Mouse (Mus musculus): ENCODE measurements around the gene Htr3a. TPM values are rescaled to one million over a fixed set of nuclear protein-coding genes. Genes with fewer than 3 reads are reported as not detected.

Htr3a gene
- polyA plus RNA-seq, 1 experiment from 2014 or later, result 1.5 TPM

DNA sequence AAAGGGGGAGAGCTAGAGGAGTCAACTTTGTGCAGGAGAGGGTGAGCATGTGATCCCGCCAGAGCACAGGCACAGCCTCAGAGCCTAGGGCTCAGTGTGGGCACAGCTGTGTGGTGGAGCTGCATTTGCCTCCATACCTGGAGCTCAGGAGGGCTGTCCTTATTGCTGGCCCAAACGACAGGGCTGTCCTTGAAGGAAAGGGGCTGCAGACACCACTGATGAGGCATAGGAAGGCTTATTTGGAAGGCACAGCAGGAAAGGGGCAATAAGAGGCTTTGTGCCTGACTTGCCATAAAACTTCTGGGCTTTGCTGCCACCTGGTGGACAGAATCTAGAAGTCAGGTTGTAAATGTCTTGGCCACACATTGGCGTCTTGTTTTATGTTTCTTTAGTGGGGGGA lies 16.9 kb downstream of the Htr3a start:
- Histone ChIP-seq H3K4me2 (no peak overlapping the region), H3K4me1 (peaks cover 10% of the 10 kb centered on the region), H3K36me3 (no peaks in the 10 kb centered on the region), H3K4me3 (no peak overlapping the region), H3K9ac (no peak overlapping the region), H3K9me3 (no peaks in the 10 kb centered on the region), H3K27ac (no peak overlapping the region), H3K27me3 (peaks cover 21% of the 10 kb centered on the region)
- ATAC-seq (ENCODE audit: insufficient number of reproducible peaks, insufficient read depth, low FRiP score, low TSS enrichment, low read depth), result no peak
- 32% methylated on average over 3 of the region's 3 CpGs for WGBS

DNA sequence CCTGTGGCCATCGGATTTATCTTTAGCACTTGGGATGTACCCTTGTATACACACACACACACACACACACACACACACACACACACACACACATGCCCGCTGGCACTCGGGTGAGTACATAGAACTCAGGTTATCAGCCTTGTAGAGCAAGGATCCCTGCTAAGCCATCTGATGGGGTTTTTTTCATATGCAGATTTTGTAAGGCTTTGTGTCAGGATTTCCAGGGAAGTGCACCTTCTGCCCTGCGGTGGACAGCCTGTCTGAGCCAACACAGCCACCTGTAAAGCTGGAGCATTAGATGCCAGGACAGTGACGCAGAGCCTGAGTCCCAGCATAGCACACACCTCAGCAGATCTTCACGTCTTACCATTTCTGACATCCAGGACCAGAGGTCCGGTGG lies 21.8 kb downstream of the Htr3a start:
- no peak for ATAC-seq (ENCODE audit: insufficient number of reproducible peaks, insufficient read depth, low FRiP score, low TSS enrichment, low read depth)
- Histone ChIP-seq H3K4me1 (no peaks in the 10 kb centered on the region), H3K4me3 (no peak overlapping the region), H3K27me3 (peaks cover 10% of the 10 kb centered on the region), H3K4me2 (no peak overlapping the region), H3K36me3 (no peaks in the 10 kb centered on the region), H3K9me3 (no peaks in the 10 kb centered on the region), H3K27ac (no peak overlapping the region), H3K9ac (no peak overlapping the region)
- 73% methylated on average over 7 of the region's 7 CpGs for WGBS

DNA sequence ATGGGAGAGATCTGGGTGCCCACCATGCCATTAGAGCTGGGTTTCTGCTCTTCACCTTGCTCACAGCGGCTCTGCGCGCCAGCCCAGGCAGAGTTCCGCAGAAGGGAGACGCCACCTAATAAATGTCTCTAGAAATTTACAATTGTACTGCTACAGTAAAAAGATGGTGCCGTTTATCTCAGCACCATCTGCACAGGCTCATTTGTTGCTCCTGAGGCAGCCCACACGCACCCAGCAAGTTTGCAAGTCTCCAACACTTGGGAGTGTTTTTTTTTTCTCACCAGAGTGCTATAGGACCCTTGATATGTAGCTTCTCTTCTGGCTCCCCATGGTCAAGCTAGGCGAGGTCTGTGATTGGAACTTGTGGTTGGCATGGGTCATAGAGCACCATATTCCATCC lies 38.0 kb downstream of the Htr3a start:
- Histone ChIP-seq H3K27me3 (peaks cover 5% of the 10 kb centered on the region; the same call in 1 of the 2 replicates), H3K4me2 (no peak overlapping the region), H3K36me3 (no peaks in the 10 kb centered on the region), H3K9ac (no peak overlapping the region), H3K4me1 (no peaks in the 10 kb centered on the region), H3K4me3 (no peak overlapping the region), H3K27ac (no peak overlapping the region), H3K9me3 (no peaks in the 10 kb centered on the region)
- ATAC-seq (ENCODE audit: insufficient number of reproducible peaks, insufficient read depth, low FRiP score, low TSS enrichment, low read depth), result no peak
- 90% methylated on average over 8 of the region's 8 CpGs for WGBS

DNA sequence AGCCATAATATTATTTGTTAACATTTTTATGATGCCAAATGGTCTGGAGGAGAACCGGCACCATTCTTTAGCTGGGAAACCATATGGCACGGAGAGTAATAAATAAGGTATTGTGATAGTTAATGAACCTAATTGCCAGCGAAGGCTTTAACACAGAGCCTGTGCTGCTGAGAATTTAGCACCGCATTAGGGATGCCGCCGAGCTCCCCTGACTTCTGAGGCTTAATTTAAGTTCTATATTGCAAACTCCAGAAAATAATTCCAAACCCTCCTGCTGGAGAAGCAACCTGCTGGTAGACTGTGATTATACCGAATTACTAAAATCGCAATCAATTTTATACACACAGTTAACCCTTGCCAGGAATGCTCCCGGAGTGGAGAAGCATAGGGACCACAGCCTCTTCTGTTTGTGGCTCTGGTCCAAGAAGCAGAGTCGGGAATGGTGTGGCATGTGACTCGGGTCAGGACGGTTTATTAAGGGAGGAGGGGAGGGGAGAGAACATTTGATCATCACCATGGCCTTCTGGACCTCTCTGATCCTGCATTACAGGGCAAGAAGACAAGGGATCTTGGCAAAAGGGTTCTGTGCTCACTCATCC lies 44.3 kb downstream of the Htr3a start:
- H3K27me3 ChIP-seq, result peaks cover 19% of the 10 kb centered on the region
- H3K9ac ChIP-seq, result no peak overlapping the region
- no peak for ATAC-seq (ENCODE audit: insufficient number of reproducible peaks, insufficient read depth, low FRiP score, low TSS enrichment, low read depth)
- no peaks in the 10 kb centered on the region for H3K36me3 ChIP-seq
- no peak overlapping the region for H3K4me3 ChIP-seq
- no peak overlapping the region for H3K4me2 ChIP-seq
- H3K9me3 ChIP-seq, result no peaks in the 10 kb centered on the region
- H3K27ac ChIP-seq, result no peak overlapping the region
- peaks cover 5% of the 10 kb centered on the region; the same call in 1 of the 2 replicates for H3K4me1 ChIP-seq
- WGBS, result 65% methylated on average over 12 of the region's 12 CpGs

DNA sequence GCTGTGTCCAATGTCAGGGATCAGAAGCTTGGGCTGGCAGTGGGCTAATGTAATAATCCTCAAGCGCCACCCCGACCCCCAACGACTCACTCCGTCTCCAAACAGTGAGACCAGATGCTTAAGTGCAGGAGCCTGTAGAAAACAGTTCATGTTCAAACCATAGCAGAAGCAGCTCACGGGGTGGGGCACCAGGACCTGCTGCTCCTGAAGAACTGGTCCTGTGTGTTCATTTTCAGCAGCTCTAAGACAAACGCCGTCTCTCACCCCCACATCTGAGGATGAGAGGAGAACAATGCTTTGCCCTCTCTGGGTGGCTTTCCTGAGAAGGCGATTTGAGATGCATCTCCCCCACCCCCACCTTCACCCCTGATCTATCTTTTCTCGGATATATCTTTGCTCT lies 45.7 kb downstream of the Htr3a start:
- no peaks in the 10 kb centered on the region for H3K36me3 ChIP-seq
- peaks cover 15% of the 10 kb centered on the region for H3K27me3 ChIP-seq
- no peak for ATAC-seq (ENCODE audit: insufficient number of reproducible peaks, insufficient read depth, low FRiP score, low TSS enrichment, low read depth)
- no peak overlapping the region for H3K4me2 ChIP-seq
- no peak overlapping the region; the same call in 1 of the 2 replicates for H3K27ac ChIP-seq
- no peak overlapping the region for H3K4me3 ChIP-seq
- peaks cover 7% of the 10 kb centered on the region; the same call in 1 of the 2 replicates for H3K4me1 ChIP-seq
- 28% methylated on average over 9 of the region's 9 CpGs for WGBS
- H3K9ac ChIP-seq, result no peak overlapping the region
- H3K9me3 ChIP-seq, result no peaks in the 10 kb centered on the region

DNA sequence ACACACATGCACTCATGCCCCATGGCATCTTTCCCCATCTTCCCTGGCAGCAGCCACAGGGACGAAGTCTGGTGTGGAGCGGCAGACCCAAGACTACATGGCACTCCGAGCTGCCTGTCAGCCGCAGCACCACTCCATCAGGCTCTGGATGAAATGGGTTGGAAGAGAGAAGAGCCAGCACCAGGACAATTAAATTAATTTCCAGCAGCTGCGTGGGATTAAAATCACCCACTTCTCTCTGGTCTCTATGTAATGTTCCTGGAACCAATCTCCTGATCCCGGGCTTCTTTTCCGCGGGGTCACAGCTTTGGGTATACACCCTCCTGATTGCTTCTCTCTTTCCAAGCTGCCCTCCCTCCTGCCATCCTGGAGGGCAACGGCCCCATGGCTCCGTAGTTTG lies 49.4 kb downstream of the Htr3a start:
- Histone ChIP-seq H3K4me2 (no peak overlapping the region), H3K36me3 (no peaks in the 10 kb centered on the region), H3K4me3 (no peak overlapping the region), H3K4me1 (peaks cover 10% of the 10 kb centered on the region), H3K9me3 (no peaks in the 10 kb centered on the region), H3K27ac (no peak overlapping the region), H3K9ac (no peak overlapping the region), H3K27me3 (peaks cover 8% of the 10 kb centered on the region)
- ATAC-seq (ENCODE audit: insufficient number of reproducible peaks, insufficient read depth, low FRiP score, low TSS enrichment, low read depth), result no peak
- WGBS, result 63% methylated on average over 10 of the region's 10 CpGs

DNA sequence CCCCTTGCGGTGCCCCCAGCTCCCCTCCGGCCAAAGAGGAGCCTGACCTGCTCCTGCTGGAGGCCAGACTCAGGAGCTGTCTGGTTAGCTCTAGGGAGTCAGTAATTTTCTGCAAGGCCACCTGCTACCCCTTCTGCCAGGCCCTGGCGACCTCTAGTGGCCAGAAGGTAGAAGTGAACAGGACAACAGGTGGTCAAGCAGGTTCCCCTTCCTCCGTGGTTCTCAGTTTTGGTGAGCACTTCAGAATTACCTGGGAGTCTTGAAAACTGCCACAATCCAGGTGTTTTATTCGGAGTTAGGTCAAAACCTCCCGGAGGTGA lies 50.4 kb downstream of the Htr3a start:
- no peak overlapping the region; the same call in 1 of the 2 replicates for H3K4me2 ChIP-seq
- H3K36me3 ChIP-seq, result no peaks in the 10 kb centered on the region
- H3K4me3 ChIP-seq, result no peak overlapping the region
- no peaks in the 10 kb centered on the region for H3K9me3 ChIP-seq
- no peak overlapping the region for H3K9ac ChIP-seq
- H3K27me3 ChIP-seq, result peaks cover 8% of the 10 kb centered on the region; the same call in 1 of the 2 replicates
- no peak for ATAC-seq (ENCODE audit: insufficient number of reproducible peaks, insufficient read depth, low FRiP score, low TSS enrichment, low read depth)
- peaks cover 6% of the 10 kb centered on the region for H3K4me1 ChIP-seq
- 0% methylated on average over 6 of the region's 6 CpGs for WGBS
- no peak overlapping the region for H3K27ac ChIP-seq

DNA sequence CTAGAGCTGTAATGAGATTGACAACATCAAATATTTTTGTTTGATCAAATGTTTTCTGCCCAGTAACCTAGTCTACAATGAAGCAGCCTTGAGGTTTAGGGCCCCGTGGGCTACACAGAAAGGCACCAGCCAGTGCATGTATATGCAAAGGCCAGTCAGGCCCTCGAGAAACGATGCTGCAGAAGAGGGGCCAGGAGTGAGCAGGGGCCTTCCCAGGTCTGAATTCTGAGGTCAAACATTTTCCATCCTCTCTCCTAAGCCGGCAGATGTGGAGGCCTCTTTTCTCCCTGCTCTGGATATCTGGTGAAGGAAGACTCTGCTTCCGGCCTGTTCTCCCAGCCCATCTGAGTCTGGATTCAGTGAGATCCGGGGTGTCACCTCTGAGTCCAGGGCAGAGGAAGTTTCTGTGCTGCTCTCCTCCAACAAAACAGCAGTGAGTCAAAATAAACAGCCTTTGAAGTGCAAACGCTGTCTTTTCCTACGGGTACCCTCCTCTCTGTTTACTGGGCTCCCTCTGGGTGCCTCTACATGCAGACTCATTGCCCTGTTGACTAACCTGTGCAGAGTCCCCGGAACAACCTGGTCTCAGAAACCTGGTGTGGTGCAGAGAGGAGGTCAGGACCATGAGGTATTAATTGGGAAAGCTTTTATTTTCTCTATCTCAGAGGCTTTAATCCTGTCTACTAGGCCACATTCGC lies 50.9 kb downstream of the Htr3a start:
- Histone ChIP-seq H3K4me2 (no peak overlapping the region), H3K9me3 (no peaks in the 10 kb centered on the region), H3K9ac (no peak overlapping the region), H3K4me1 (peaks cover 5% of the 10 kb centered on the region; the same call in 1 of the 2 replicates), H3K4me3 (no peak overlapping the region), H3K27me3 (peaks cover 8% of the 10 kb centered on the region; the same call in 1 of the 2 replicates), H3K36me3 (no peaks in the 10 kb centered on the region), H3K27ac (no peak overlapping the region)
- 30% methylated on average over 10 of the region's 10 CpGs for WGBS
- ATAC-seq (ENCODE audit: insufficient number of reproducible peaks, insufficient read depth, low FRiP score, low TSS enrichment, low read depth), result no peak

DNA sequence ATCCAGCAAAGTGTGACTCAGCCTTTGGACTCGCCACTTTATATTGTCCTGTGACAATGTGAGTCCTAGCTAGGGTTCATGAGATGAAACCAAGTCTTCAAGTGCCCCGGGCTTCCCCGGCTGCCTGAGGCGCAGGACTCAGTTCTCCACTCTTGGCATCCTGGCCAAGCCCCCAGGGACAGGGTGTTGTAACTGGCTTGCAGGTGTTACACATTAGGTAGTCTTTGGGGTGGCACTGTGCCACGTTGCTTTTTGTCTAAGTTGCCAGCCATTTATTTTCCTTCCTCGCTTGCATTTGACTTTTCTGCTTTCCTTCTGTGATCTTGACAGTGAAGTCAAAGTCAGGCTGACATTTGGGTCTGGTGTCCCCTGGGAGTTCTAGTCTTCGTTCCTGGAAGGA lies 53.0 kb downstream of the Htr3a start:
- ATAC-seq (ENCODE audit: insufficient number of reproducible peaks, insufficient read depth, low FRiP score, low TSS enrichment, low read depth), result no peak
- H3K9me3 ChIP-seq, result no peaks in the 10 kb centered on the region
- no peaks in the 10 kb centered on the region for H3K36me3 ChIP-seq
- H3K4me2 ChIP-seq, result no peak overlapping the region
- H3K4me1 ChIP-seq, result peaks cover 5% of the 10 kb centered on the region; the same call in 1 of the 2 replicates
- peaks cover 14% of the 10 kb centered on the region; the same call in 1 of the 2 replicates for H3K27me3 ChIP-seq
- 68% methylated on average over 7 of the region's 7 CpGs for WGBS
- no peak overlapping the region for H3K4me3 ChIP-seq
- H3K9ac ChIP-seq, result no peak overlapping the region
- H3K27ac ChIP-seq, result no peak overlapping the region

DNA sequence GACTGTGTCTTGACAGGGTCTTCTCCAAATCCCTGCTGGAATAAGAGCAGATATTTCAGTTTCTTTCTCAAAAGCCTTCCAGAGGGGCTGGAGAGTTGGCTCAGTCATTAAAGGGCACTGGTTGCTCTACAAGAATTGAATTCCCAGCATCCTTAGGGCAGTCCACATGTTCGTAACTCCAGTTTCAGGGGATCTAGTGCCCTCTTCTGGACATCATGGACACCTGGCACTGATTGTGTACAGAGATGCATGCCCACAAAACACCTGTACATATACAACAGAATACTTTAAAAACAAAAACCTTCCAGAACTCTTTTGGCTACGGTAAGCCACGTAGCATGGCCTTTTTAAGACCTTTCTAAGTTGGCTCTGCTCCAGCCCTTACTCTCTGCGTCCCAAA lies 54.7 kb downstream of the Htr3a start:
- Histone ChIP-seq H3K36me3 (no peaks in the 10 kb centered on the region), H3K27ac (no peak overlapping the region), H3K27me3 (peaks cover 6% of the 10 kb centered on the region; the same call in 1 of the 2 replicates), H3K4me2 (no peak overlapping the region), H3K4me3 (no peak overlapping the region), H3K9me3 (no peaks in the 10 kb centered on the region), H3K4me1 (peaks cover 5% of the 10 kb centered on the region; the same call in 1 of the 2 replicates), H3K9ac (no peak overlapping the region)
- ATAC-seq (ENCODE audit: insufficient number of reproducible peaks, insufficient read depth, low FRiP score, low TSS enrichment, low read depth), result no peak
- 81% methylated on average over 4 of the region's 4 CpGs for WGBS

DNA sequence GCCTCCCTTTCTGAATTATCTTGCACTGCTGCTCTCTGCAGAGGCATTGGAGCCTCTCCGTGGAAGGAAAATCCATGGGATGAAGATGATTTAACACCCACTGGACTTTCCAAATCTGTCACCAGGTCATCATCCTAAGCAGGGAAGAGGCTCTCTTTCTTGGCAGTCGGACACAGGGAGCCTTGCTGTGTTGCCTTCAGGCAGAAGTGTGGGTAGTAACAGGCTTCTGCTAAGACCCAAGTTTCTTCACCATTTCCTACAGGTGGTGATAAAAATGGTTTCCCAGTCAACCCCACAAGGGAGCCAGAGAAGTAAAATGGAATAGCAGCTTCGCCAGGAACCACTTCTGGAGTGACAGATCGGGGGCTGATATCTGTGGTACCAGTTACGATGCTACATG lies 61.4 kb downstream of the Htr3a start:
- H3K4me3 ChIP-seq, result no peak overlapping the region
- H3K27ac ChIP-seq, result no peak overlapping the region
- ATAC-seq (ENCODE audit: insufficient number of reproducible peaks, insufficient read depth, low FRiP score, low TSS enrichment, low read depth), result no peak
- H3K27me3 ChIP-seq, result peaks cover 3% of the 10 kb centered on the region
- no peaks in the 10 kb centered on the region for H3K4me1 ChIP-seq
- H3K4me2 ChIP-seq, result no peak overlapping the region
- H3K9ac ChIP-seq, result no peak overlapping the region
- H3K36me3 ChIP-seq, result no peaks in the 10 kb centered on the region
- WGBS, result 87% methylated on average over 5 of the region's 5 CpGs
- no peaks in the 10 kb centered on the region for H3K9me3 ChIP-seq

Measured in embryonic facial prominence, embryonic 13.5 days (tissue).